In genomic region chr6:23457748-23458147, GRCm38 (mm10) we compare ENCODE assay signal across 8 mouse cellular contexts.
DNase-seq lines count a peak whose midpoint lies in the region; ATAC-seq lines count a peak whose summit lies in the region.

No protein-coding gene starts in this region.

- H3K27me3 ChIP-seq in forebrain, embryonic 12.5 days: peaks cover 14% of the 10 kb centered on the region
- no peaks in the 10 kb centered on the region for H3K27me3 ChIP-seq in liver, embryonic 11.5 days (replicated peaks; ENCODE audit: control insufficient read depth, insufficient read depth, low read length)

- H3K4me2 ChIP-seq in forebrain, embryonic 12.5 days: no peak overlapping the region
- no peak overlapping the region for H3K4me2 ChIP-seq in liver, embryonic 11.5 days

- no peak overlapping the region for H3K27ac ChIP-seq in forebrain, embryonic 12.5 days
- no peak overlapping the region for H3K27ac ChIP-seq in liver, embryonic 11.5 days (ENCODE audit: low read depth, low read length)

- no peaks in the 10 kb centered on the region for H3K4me1 ChIP-seq in forebrain, embryonic 12.5 days
- no peaks in the 10 kb centered on the region for H3K4me1 ChIP-seq in liver, embryonic 11.5 days (replicated peaks; ENCODE audit: control insufficient read depth, insufficient read depth, low read length)

- peak; percentile 2 to 26 for DNase-seq in urinary bladder, adult 18-20 months (ENCODE audit: low spot score in 2 of 2)
- no peak for DNase-seq in urinary bladder, postnatal 10 days (ENCODE audit: low spot score)
- peak; percentile 28 for DNase-seq in c-Kit-positive CD71-positive TER-119-negative erythroid progenitor cells, embryonic 14.5 days (ENCODE audit: low read depth)
- peak; percentile 12 to 66 for DNase-seq in kidney, adult 8-10 months
- DNase-seq in liver, embryonic 11.5 days (ENCODE audit: low spot score): peak; percentile 41
- peak; percentile 15 for DNase-seq in ovary, adult 18-20 months (ENCODE audit: low spot score)
- peak; percentile 32 to 41 for DNase-seq in urinary bladder, postnatal 36 days (ENCODE audit: low spot score in 2 of 2)

- no peaks in the 10 kb centered on the region for H3K9me3 ChIP-seq in forebrain, embryonic 12.5 days
- H3K9me3 ChIP-seq in liver, embryonic 11.5 days (ENCODE audit: control insufficient read depth, low read length): no peaks in the 10 kb centered on the region

- no peaks in the 10 kb centered on the region for H3K36me3 ChIP-seq in forebrain, embryonic 12.5 days (replicated peaks)
- no peaks in the 10 kb centered on the region for H3K36me3 ChIP-seq in liver, embryonic 11.5 days (ENCODE audit: control insufficient read depth, insufficient read depth, low read length)

- peak; percentile 69; the same call in 1 of the 2 replicates for ATAC-seq in forebrain, embryonic 12.5 days (ENCODE audit: low FRiP score)
- no peak for ATAC-seq in liver, embryonic 11.5 days (replicated peaks; ENCODE audit: low FRiP score)

- WGBS in forebrain, embryonic 12.5 days: 3% methylated on average over 5 of the region's 5 CpGs
- 4% methylated on average over 5 of the region's 5 CpGs for WGBS in liver, embryonic 11.5 days

- H3K9ac ChIP-seq in forebrain, embryonic 12.5 days: no peak overlapping the region
- H3K9ac ChIP-seq in liver, embryonic 11.5 days (ENCODE audit: low read depth, low read length): no peak overlapping the region

- no peak overlapping the region for H3K4me3 ChIP-seq in forebrain, embryonic 12.5 days (replicated peaks)
- no peak overlapping the region for H3K4me3 ChIP-seq in liver, embryonic 11.5 days (ENCODE audit: low read depth, low read length)
